Mouse (Mus musculus): ENCODE data around the gene Tmem200b.

Gene Tmem200b

DNA sequence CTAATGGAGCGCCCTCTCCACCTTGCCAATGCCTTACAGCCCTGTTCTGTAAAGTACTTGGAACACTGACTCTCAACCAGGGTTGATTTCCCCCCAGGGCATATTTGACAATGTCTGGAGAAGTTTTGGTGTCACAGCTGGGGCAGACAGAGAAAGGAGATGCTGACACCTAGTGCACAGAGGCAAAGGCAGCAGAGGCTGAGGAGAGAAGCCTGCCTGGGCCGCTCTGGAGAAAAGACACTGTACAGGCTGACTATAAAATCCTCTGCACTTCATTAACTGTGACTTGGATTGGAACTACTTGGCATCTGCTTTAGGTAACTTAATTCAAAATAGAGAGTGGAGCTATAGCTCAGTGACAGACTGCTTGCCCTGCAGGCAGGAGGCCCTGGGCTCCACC lies 47.3 kb downstream of the Tmem200b start:
- DNase-seq = peak; percentile 37

DNA sequence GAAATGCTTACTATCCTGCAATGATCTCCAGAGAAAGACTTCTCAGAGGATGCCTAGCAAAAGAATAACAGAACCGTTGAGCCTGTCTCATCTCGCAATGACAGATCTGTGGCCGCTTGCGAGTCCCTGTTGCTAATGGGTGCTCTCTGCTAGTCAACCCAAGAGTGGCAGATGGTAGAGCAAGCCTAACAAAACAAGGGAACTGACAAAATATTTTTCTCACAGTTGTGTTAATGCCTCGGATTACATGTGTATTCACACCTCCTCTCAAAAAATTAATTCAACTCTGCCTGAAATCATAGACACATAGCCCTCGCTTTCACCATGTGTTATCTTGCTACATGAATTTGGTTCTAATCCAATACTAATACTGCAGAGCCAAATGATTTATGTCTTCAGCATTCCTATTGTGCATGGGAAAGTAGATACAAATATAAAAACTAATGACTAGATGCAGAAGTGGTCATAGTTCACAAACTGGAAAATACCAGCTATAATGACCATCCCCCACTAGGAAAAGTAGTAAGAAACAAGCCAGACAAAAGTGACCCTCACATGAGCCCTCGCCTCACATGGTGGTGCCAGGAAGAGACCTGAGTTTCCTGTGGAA lies 48.8 kb downstream of the Tmem200b start:
- no peak for DNase-seq

All from embryo, embryonic 11 days (tissue).